Mouse (Mus musculus) layer of hippocampus, adult 2 months (tissue): Measurements from ENCODE around the gene Ctsd. TPM values are rescaled to one million over a fixed set of nuclear protein-coding genes. Genes with fewer than 3 reads are reported as not detected.

Source experiments
- DNase-seq, 2 experiments: peaks; one replicate each; pipeline ENCODE4 v3.0.0; 2022; ENCODE audit warnings: low spot score in 2 of 2
- H3K27ac ChIP-seq: fragments of 200-600 bp; 2 replicates; pipeline ENCODE4 v1.8.1; 2022
- H3K4me3 ChIP-seq: fragments of 200-600 bp; 2 replicates; pipeline ENCODE4 v1.8.1; 2022; ENCODE audit warnings: mild to moderate bottlenecking
- CTCF ChIP-seq: fragments of 200-600 bp; conservative IDR thresholded peaks from 2 replicates; pipeline ENCODE4 v1.8.1; 2022; ENCODE audit warnings: antibody characterized with exemption, mild to moderate bottlenecking, moderate library complexity
- total RNA-seq, 2 experiments: library from RNA; stranded (reverse); gene quantifications; 2 replicates each; pipeline ENCODE4 v1.2.3; 2021

Gene Ctsd
- total RNA-seq, 2 experiments from 2014 or later, result 291 to 297 TPM

- H3K4me3 ChIP-seq, result no peak overlapping the region
- DNase-seq, result no peak
- no peak for TF ChIP-seq CTCF
- no peak overlapping the region for H3K27ac ChIP-seq
Observed at GRCm38 (mm10) chr7:142331281-142331680, 56.6 kb downstream of the Ctsd start.

- DNase-seq, result no peak
- Histone ChIP-seq H3K27ac (no peak overlapping the region), H3K4me3 (no peak overlapping the region)
- no peak for TF ChIP-seq CTCF
Observed at GRCm38 (mm10) chr7:142330271-142330724, 57.5 kb downstream of the Ctsd start.

- no peak for DNase-seq
- no peak overlapping the region for H3K27ac ChIP-seq
- no peak for TF ChIP-seq CTCF
- H3K4me3 ChIP-seq, result no peak overlapping the region
Observed at GRCm38 (mm10) chr7:142328507-142328906, 59.3 kb downstream of the Ctsd start.

GRCm38 (mm10) chr7:142326714-142327445 lies 61.0 kb downstream of the Ctsd start:
- H3K27ac ChIP-seq, result no peak overlapping the region
- TF ChIP-seq CTCF, result no peak
- DNase-seq, result no peak

More at GRCm38 (mm10) chr7:142326714-142327445, 61.0 kb downstream of the Ctsd start:
- H3K4me3 ChIP-seq, result no peak overlapping the region

Other genes starting within 250 kb of the Ctsd start
- not detected for gene Gm45337, start 243.4 kb downstream of the Ctsd start, total RNA-seq
- not detected for gene Gm29735, start 230.9 kb downstream of the Ctsd start, total RNA-seq
- not detected for gene Gm4553, start 222.3 kb downstream of the Ctsd start, total RNA-seq
- gene Krtap5-2, start 212.0 kb downstream of the Ctsd start, total RNA-seq, result not detected
- not detected for gene Gm10153, start 197.6 kb downstream of the Ctsd start, total RNA-seq
- gene Krtap5-3, start 186.7 kb downstream of the Ctsd start, total RNA-seq, result not detected
- not detected for gene Gm7579, start 176.2 kb downstream of the Ctsd start, total RNA-seq
- gene Krtap5-5, start 158.1 kb downstream of the Ctsd start, total RNA-seq, result not detected
- gene Gm40460, start 147.0 kb downstream of the Ctsd start, total RNA-seq, result not detected
- not detected for gene Gm2431, start 129.7 kb downstream of the Ctsd start, total RNA-seq
- not detected for gene Gm4559, start 113.7 kb downstream of the Ctsd start, total RNA-seq
- not detected for gene Krtap5-1, start 90.9 kb downstream of the Ctsd start, total RNA-seq
- gene Krtap5-4, start 84.5 kb downstream of the Ctsd start, total RNA-seq, result not detected
- 10 to 100 TPM; 35.3 to 38.6 TPM for gene Ifitm10, start 14.3 kb downstream of the Ctsd start, total RNA-seq
- gene Gm49369, start 5.4 kb downstream of the Ctsd start, total RNA-seq, result 1 to 10 TPM in 1 of 2 experiments, not detected in 1; 4.4 TPM
- not detected for gene Syt8, start 46.8 kb upstream of the Ctsd start, total RNA-seq
- gene Tnni2, start 53.8 kb upstream of the Ctsd start, total RNA-seq, result not detected
- 1 to 10 TPM; 1.4 to 1.7 TPM for gene Lsp1, start 72.8 kb upstream of the Ctsd start, total RNA-seq
- gene Tnnt3, start 110.8 kb upstream of the Ctsd start, total RNA-seq, result not detected
- 1 to 10 TPM; 7.9 to 8.8 TPM for gene Mrpl23, start 144.6 kb upstream of the Ctsd start, total RNA-seq